Mouse (Mus musculus) thymus, postnatal 4 days (tissue): Measurements from ENCODE around the gene Cyb5d1.

Experiments
- DNase-seq: peaks from one replicate; pipeline ENCODE4 v3.0.0; 2021

Gene Cyb5d1

DNA sequence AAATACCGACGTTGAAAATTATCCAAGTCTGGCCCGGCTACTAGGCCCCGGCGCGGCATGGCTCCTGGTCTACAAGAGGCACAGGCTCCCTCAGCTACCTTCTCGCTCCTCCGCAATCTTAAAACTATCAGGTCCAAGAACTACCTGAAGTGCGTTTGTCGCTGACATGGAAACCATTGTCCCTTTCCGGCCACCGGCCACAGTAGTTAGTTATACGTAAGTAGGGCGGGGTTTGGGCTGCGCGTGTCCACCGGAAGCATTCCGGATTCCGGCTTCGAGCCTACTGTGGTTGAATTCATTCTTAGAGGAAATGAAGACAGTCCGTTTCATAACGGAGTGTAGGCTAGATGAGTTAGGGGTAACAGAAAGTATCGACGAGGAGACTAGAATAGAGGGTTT, at the start of gene Cyb5d1, which contains the start of gene Naa38:
Gene Cyb5d1 (minus strand): TSS at position 397 of the 399 bp plus-strand sequence.
Gene Naa38 (plus strand): TSS at position 253 of the 399 bp plus-strand sequence.
- peak; percentile 87 for DNase-seq

DNA sequence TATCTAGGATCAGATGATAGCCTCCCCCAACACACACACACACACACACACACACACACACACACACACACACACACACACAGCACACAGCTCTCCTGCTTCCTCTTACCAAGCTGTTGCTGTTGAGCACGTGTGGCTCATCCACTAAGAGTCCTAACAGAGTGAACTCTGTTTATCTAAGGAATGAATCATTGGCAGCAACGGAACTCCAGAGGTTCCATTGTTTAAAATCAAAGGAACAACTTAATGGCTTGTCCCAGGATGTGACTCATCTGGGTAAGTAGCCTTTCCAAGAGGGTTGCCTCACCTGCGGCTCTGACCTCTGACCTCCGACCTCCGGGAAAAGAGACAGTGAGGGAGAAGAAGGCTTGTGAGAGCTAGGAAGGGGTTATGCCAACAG, 47.9 kb upstream of the Cyb5d1 start:
- no peak for DNase-seq

DNA sequence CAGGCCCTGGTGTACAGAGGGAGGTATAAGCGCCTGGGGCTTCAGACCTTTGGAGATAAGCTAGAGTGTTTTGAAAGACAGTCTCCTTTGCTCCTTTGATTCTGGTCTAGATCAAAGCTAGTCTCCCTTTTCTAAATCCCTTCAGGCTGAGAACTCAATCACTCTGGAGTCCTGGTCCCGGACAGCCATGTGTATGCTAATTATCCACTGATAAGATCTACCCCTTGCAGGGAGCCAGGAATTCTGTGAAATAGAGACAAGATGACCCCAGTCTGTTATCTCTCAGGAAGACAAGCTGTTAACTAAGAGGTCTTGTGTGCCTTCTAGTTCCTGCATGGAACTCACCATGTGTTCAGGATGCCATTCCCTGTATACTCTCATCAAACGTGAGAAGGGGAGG, 41.9 kb upstream of the Cyb5d1 start:
- no peak for DNase-seq

DNA sequence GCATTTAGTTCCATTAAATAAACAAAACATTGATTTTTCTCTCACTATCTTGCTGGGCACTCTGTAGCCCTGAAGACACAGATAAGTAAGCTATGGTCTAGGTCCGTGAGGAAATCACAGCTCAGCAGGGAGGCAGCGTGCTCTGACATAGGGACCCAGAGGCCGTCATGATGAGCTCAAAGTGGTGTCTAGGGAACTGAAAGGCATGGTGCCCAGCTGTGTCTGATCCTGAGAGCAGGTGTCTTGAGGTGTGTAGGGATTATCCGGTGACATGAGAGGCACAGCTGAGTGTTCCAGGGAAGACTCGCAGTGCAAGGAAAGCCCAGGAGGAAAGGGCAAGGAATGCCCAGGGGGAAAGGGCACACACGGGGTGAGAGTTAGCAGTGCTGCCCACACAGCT, 37.8 kb upstream of the Cyb5d1 start:
- no peak for DNase-seq

DNA sequence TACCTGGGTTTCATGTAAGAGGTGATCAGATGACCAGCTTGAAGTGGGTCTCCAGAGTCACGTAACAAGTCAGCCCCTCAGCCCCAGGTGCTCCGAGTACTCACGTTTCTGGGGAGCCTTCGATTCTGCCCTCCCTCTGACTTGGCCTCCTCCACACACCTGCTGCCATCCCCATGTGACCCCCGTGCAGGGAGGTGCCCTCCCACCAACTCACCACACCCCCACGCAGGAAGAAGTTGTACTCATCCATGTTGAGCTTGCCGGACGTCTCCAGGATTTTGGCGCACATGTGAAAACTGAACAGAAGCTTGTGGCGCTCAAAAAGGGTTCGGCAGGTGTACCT, 37.2 kb upstream of the Cyb5d1 start:
- no peak for DNase-seq

DNA sequence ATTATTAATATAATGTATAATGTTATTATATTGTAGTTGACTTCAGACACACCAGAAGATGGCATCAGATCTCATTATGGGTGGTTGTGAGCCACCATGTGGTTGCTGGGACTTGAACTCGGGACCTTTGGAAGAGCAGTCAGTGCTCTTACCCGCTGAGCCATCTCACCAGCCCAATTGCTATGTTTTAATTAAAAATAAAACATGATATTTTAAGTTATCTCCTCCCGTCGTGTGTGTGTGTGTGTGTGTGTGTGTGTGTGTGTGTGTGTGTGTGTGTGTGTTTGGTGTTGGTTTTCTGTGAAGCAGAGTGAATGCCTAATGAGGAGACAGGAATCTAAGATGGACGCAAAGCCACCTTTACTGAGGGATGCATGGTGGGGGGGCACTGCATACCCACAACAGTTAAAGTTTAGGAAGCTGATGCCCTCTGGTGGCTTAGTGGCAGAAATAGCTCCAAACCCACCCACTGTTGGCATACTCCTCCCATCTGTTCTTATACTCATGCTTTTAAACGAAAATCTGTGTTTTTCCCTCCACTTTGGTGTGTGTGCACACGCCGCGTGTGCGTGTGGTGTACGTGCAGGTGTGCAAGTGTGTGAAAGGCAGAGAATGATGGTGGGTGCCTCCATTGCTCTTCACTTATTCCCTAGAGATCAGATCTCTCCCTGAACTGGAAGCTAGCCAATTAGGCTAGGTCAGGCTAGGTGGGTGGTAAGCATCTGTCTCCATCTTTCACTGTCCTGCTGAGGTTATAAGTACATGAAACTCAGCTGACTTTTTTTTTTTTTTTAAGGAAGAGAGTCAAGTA, 36.6 kb upstream of the Cyb5d1 start:
- peak; percentile 79 for DNase-seq

DNA sequence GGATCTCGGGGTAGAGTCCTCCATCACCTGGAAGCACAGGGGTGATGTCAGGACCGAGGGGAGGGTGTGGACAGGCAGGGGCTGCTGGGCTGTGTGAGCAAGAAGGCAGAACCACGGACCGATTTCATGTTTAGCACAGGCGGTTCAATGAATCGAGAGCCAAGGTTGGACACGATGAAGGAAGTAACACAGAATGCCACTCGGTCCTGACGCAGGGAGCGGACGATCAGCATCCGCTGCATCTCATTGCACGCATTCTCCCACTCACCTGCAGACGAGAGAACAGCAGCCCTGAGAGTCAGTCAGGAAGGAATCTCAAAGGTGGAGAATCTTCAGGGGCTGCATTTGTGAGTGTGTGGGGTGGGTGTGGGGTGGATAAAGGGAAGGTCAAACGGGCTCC, 35.2 kb upstream of the Cyb5d1 start:
- DNase-seq: no peak

DNA sequence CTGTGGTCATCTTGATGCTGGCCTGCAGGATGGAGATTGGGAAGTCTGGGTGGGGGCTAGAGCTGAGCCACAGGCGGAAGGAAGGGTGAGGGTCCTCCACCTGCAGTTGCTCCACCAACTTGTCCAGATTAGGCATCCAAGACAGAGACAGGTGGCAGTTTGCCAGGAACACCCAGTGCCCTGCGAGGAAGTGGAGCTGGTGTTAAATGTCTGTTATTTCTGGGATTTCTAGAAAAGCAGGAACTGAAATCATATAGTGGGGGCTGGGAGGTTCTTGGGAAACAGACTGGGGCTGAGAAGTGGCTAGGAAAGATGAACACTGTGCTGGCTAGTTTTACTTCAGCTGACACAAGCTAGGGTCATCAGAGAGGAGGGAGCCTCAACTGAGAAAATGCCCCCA, 33.9 kb upstream of the Cyb5d1 start:
- DNase-seq: no peak

DNA sequence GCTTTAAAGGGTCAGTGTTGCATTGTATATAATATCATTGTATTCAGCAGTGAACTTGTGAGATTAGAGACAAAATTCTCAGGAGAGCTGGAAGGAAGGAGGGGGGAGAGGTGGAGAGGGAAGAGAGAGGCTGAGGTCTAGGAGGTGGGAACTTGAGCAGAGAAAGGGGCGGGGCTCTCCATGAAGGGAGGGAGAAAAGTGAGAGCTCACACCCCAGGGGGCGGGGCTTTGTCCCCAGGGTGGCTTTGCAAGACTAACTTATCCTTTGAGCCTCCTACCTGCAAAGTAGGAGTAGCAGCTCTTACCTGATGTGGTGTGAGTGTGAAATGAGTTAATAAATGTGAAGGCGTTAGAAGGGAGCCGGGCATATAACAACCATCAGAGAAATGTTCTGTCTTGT, 33.3 kb upstream of the Cyb5d1 start:
- DNase-seq: peak; percentile 70

DNA sequence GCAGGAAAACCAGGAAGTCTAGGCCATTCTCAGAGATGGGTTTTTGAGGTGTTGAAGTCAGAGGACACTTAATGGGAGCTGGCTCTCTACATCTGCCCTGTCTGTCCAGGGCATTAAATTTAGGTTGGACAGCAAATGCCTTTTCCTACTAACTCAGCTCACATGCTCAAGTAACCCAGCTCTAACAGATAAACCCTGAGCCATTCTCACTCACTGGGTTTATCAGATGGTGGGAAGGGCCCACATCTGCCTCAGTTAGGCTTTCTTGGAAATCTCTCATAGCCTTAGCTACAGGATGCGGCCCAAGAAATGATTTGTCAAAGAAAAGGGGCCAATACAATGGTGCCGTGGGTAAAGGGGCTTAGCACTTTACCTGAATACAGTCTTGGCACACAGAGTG, 30.8 kb upstream of the Cyb5d1 start:
- DNase-seq: no peak

DNA sequence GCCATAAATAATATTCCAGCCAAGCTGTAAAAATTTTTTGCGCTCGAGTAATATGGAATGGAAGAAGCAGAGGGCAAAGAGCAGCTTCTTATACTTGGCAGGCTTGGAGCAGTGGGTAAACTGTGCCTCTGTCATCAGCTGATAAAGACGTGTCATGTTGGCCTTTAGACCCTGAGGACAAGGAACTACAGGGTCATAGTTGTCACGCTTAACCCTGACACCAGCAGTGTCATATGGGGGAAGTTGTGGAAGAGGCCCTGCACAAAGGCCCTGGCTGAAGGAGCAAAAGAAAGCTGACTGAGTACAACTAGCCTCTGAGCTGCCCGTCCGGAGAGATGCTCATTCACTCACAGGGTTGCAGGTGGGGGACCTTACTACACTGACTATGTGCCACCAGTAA, 28.5 kb upstream of the Cyb5d1 start:
- no peak for DNase-seq

DNA sequence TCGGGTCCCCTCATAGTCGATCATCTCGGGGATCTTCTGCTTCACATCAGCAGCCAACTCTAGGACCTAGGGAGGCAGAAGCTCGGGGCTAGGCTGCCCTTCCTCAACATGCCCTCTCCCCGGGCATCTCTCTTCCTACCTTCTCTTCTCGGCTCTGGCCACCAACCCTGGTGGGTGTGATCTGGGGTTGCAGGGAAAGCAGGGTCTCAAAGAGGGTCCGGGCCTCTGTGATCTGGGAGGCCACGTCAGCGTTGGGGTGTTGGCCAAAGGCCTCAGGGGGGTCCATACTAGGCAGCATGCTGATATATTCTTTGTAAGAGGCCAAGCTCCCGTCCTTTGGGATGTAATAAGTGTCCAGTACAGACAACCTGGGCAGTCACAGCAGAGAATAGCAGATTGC, 27.4 kb upstream of the Cyb5d1 start:
- DNase-seq: no peak

DNA sequence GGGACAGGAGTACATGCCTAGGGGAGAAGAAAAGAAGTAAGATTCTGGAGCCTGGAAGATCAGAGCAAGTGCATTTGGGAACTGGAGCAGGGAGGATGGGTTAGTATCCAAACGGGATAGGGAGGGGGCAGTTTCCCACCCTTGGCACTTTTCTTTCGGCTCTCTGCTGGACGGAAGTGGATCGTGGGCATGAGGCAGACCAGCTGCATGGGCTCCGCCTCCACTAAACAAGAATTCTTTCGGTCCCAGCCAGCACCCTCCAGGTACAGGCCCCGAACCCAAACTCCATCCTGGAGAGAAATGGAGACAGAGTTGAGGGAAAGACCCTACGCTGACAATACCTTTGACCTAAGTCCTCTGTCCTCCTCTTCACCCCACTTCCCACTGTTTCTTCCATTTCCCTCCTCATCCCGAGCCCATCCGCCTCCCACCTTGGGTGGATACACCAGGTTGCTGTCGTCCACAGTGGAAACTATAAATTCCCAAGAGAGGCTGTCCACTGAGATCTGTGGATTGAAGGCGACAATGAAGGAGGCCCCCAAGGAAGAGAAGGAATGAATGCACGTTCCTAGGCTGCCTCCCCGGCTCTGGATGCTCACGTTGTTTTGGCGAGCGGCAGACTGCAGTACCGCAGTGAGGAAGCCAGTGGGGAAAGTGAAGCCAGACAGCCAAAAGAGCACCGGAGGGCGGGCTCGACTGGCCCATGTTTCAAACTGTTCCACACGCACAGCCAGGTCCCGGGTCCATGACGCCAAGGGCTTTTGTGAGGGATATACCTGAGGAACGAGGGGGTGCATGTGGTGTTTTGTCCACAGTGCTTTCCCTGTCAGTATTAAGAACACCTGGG, 25.9 kb upstream of the Cyb5d1 start:
- no peak for DNase-seq

DNA sequence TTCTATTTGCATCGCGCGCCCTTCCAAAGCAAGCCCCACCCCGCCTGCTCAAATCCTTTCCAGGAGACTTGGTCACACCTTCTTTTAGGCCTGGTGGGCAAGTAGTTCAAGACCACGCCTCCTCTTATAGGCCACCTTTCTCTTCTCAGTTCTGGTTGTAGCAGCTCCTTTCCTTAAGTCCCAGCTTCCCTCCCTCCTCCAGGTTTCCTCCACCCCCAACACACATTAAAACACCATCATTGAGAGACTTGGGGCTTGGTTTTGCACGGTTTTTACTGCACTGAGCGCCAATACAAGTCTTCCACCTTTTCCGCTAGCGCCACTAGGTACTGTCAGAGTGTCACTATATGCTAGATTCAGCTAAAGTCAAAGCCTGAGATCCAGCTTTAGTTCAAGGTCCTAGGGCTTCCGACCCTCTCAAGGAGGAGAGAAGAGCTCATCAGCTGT, 25.1 kb upstream of the Cyb5d1 start:
- no peak for DNase-seq

DNA sequence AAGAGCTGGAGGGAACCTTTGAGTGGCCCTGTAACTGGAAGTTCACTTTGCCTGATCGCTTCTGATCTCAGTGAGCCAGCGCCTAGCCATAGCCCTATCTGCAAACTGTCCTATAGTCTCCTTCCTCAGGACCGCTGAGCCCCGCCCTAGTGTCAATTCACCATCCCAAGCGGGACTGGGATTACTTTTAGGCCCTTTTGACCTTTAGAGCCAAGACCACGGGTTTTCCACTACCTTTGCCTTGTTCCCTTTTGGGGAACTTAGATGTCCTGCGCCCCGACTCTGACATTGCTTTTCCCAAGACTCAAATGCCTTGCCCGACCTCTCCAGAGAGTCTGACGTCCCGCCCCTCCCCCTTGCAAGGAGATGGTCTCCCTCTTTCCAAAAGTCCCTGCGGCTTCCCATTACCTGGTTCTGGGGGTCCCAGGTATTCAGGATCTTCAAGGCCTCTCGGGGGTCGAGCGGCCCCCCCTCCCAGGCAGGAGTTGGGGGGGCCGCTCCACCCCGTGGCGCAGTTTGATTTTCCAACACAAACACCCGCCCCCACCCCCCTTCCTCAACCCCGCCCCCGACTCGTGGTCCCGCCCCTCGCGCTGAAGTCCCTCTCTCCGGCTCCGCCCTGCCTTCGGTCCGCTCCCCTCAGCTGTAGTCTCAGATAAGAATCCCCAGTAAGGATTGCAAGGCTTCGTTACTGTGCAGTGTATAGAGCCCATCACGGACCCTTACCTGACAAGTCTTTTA, 24.6 kb upstream of the Cyb5d1 start:
- peak; percentile 80 for DNase-seq

DNA sequence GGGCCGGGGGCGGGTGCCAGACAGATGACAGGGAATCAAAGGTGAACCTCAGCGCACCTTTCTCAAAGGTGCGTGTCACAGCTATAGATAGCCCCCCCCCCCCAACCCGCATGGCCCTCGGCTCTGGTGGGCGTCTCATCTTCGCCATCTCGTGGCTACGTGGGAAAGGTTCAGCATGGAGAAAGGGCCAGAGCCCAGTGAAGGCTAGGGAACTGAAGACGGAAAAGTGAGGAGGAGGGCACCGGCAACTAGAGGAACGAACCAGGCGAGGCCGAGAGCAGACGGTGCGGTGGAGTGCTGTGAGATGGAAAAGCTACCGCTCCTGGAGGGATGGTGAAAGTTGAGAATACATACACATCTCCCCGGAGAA, 24.0 kb upstream of the Cyb5d1 start:
- DNase-seq: peak; percentile 66

DNA sequence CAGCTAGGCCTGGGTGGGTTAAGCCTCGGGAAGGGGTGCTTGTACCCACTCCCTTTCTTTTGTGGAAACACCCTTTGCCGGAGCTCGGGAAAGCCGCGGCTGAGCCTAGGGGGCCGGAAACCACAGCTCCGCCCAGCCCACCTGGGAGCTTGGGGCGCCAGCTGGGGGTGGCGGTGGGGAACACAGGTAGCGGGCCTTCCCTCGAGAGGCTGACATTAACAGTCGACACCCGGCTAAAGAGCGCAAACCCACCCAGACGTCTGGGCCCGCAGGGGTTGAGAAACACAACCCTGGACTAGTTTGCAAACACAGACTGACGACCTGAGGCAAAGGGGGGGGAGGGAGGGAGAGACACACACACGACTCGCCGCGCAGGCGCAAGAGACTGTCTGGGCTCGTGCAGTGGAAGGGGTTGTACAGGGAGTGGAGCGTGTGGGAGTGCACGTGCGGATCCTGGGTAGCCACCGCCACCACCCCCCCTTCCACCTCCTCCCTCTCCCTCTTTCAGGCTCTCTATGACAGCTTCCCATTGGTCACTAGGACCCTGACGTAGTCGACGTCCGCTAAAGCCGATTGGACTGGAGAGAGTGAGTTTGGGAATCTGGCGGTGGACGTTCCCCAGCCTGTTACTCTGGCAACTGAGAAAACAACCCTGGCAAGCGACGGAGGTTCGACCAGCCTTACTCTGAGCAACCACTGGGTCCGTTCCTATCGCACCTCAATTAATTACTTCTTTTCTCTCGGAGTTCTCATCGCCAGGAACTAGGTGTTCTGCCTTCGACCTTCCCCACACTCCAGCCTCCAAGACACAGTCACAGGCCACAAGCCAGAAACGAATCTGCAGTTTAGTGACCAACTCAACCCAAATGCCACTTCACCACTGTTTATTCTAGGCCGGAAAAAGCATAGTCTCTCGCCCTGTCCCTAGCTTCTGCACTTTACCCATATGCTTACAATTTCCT, 23.3 kb upstream of the Cyb5d1 start:
- peak; percentile 88 for DNase-seq

DNA sequence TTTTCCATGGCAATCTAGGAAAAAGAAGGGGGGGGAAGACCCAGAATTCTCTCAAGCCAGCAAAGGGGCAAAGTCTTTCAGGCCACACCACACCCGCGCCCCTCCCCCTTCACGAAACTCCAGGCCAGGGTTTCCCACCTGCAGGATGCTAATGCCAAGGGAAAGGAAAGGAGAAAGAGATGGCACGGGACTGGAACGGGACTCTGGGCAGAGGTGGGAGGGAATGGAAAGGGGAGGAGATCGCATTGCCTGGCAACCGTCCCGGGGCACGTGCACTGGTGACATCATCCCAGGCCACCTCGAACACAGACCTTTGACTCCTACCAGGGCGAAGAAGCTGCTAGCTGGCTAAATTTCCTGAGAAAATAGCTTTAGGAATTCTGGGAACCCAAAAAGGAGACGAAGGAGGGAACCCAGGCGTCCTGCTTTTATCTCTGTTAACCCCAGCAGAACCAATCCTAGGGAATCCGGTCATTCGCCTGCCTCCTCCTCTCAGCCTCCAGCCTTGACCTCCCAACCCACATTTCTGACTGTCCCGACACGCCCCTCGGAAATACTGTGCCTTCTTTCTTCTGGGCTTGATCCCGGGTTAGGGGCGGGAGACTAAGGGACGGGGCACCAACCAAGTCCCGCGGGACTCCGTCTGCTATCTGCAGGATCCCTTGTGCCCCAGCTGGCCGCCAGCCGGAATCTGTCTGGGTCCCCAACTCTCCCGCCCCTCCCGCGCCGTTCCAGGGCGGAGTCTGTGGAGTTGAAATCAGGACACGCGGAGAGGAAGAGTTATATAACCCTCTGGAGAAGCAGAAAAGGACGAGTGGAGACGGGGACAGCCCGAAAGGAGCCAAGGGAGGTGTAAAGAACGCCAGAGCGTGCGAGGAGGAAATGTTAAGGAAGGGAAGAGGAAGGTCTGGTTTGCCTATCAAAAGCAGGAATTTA, 22.3 kb upstream of the Cyb5d1 start:
- DNase-seq: peak; percentile 83

DNA sequence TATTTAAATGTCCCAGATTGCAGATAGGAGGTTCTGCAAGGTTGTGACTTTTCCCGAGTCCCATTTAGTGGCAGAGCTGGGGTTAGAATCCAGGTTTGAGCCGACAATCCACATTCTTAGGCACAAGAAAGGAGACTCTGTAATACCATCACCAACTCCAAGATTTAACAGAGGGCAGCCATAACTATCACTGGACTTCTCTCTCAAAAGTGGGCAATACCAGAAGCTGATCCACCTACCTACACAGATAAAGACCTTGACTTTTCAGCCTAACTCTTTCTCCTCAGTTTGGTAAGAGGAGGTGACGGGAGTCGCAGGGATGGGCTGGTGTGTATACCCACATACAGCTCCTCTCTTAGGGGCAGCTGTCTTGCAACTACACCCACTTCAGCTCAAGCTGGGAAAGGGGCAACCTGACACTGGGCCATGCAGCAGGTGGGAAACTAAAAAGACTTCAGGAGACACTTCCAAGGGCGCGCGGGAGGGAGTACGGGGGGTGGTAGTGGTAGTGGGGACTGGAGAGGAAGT, 21.6 kb upstream of the Cyb5d1 start:
- no peak for DNase-seq

DNA sequence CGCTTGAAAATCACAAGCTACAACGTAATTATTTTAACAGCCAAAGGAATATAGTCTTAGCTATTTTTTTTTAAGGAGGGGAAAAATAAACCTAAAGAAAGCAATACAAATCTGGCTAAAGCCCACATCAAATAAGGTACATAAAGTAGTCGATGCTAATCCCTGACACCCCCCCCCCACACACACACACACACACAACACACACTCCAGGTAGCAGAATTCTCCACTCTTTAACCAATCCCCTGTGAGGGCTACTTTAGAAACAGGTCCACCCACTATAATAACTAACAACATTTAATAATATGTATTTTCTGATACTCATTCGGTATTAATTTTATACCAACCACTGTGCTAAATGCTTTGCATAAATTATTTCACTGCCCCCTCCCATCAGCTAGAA, 21.1 kb upstream of the Cyb5d1 start:
- DNase-seq: no peak
